Mouse (Mus musculus) cerebellum, postnatal 36 days (tissue): ENCODE data around the gene Cep57l1.
A peak's percentile ranks its signal among the peaks of the same experiment; 100 is the strongest.
"Not testable (repeated sequence)": the region's sequence is repeated elsewhere in the genome, so short reads cannot be mapped to it uniquely, and the experiment has no call there.

ENCODE experiments used
- DNase-seq, 2 experiments: peaks; one replicate each; pipeline ENCODE4 v3.0.0; 2021 to 2022; ENCODE audit warnings: mixed read lengths in 2 of 2

Gene Cep57l1

GRCm38 (mm10) chr10:41809771-41810563, at the start of gene Cep57l1, which contains the start of gene Sesn1:
Cep57l1 (minus strand) TSS chr10:41809871.
Sesn1 (plus strand) TSS chr10:41809935.
- peak; percentile 91 to 93 for DNase-seq

GRCm38 (mm10) chr10:41848721-41849120, 39.0 kb upstream of the Cep57l1 start:
- no peak for DNase-seq

GRCm38 (mm10) chr10:41847737-41848136, 38.1 kb upstream of the Cep57l1 start:
- no peak for DNase-seq

GRCm38 (mm10) chr10:41838911-41839310, 29.2 kb upstream of the Cep57l1 start:
- no peak for DNase-seq

- peak; percentile 66 to 68 for DNase-seq
These were observed 24.5 kb upstream of the Cep57l1 start for GRCm38 (mm10) chr10:41834131-41834530.

- DNase-seq = no peak
These were observed 22.5 kb upstream of the Cep57l1 start for GRCm38 (mm10) chr10:41832191-41832590.

- peak; percentile 74 to 82 for DNase-seq
These were observed 21.3 kb upstream of the Cep57l1 start for GRCm38 (mm10) chr10:41830851-41831522.

GRCm38 (mm10) chr10:41830445-41830844, 20.8 kb upstream of the Cep57l1 start:
- no peak for DNase-seq

- DNase-seq = no peak
These were observed 20.3 kb upstream of the Cep57l1 start for GRCm38 (mm10) chr10:41829980-41830379.

GRCm38 (mm10) chr10:41829191-41829590, 19.5 kb upstream of the Cep57l1 start:
- DNase-seq = no peak

GRCm38 (mm10) chr10:41827784-41828183, 18.1 kb upstream of the Cep57l1 start:
- no peak for DNase-seq

- DNase-seq = no peak
These were observed 16.9 kb upstream of the Cep57l1 start for GRCm38 (mm10) chr10:41826526-41827116.

GRCm38 (mm10) chr10:41825996-41826395, 16.3 kb upstream of the Cep57l1 start:
- no peak for DNase-seq

- DNase-seq = no peak
These were observed 15.4 kb upstream of the Cep57l1 start for GRCm38 (mm10) chr10:41825041-41825440.

- no peak for DNase-seq
These were observed 14.2 kb upstream of the Cep57l1 start for GRCm38 (mm10) chr10:41823916-41824315.

GRCm38 (mm10) chr10:41823282-41823675, 13.6 kb upstream of the Cep57l1 start:
- not testable (repeated sequence) for DNase-seq

GRCm38 (mm10) chr10:41822573-41823281, 13.1 kb upstream of the Cep57l1 start:
- DNase-seq = no peak

- DNase-seq = no peak
These were observed 11.5 kb upstream of the Cep57l1 start for GRCm38 (mm10) chr10:41821171-41821570.

GRCm38 (mm10) chr10:41820401-41820800, 10.7 kb upstream of the Cep57l1 start:
- no peak for DNase-seq

- peak in 1 of 2 experiments; percentile 28 for DNase-seq
These were observed 9.6 kb upstream of the Cep57l1 start for GRCm38 (mm10) chr10:41819307-41819706.

- not testable (repeated sequence) for DNase-seq
These were observed 9.0 kb upstream of the Cep57l1 start for GRCm38 (mm10) chr10:41818733-41819070.

- DNase-seq = peak; percentile 25 to 35
These were observed 8.5 kb upstream of the Cep57l1 start for GRCm38 (mm10) chr10:41818036-41818732.
